8 mouse cellular contexts compared by ENCODE assay signal in the genomic region with DNA sequence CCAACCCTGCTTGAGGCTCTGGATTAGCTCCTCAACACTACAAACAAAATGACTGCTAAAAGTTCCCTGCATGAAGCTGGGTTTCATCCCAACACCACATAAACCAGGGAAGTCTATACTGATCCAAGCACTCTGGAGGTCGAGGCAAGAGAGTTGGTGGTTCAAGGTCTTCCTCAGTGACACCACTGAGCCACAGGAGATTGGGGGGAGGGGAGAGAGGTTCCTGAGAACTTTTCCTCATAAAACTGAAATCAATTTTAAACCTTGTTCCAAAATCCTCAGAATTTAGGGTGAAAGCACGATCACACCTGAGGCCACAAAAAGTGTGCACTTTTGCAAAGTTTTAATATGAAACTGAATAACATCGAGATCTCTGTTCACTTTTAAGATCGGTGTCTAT. TPM values are rescaled to one million over a fixed set of nuclear protein-coding genes. Genes with fewer than 3 reads are reported as not detected.
DNase-seq lines count a peak whose midpoint lies in the region; ATAC-seq and TF ChIP-seq lines count a peak whose summit lies in the region.

No protein-coding gene starts in this region.

- DNase-seq in heart, postnatal 10 days: no peak
- DNase-seq in midbrain, embryonic 10.5 days (ENCODE audit: low spot score): no peak
- no peak for DNase-seq in testis, postnatal 10 days (ENCODE audit: low spot score)
- DNase-seq in urinary bladder, adult 2 months (ENCODE audit: low spot score): no peak
- DNase-seq in MN1 (ENCODE audit: low spot score): no peak

- peaks cover 27% of the 10 kb centered on the region for H3K4me1 ChIP-seq in heart, embryonic 15.5 days (replicated peaks)
- H3K4me1 ChIP-seq in bone marrow macrophage, adult 2 months (ENCODE audit: control insufficient read depth, insufficient read depth, low read length): peaks cover 48% of the 10 kb centered on the region
- H3K4me1 ChIP-seq in hindbrain, embryonic 13.5 days (replicated peaks): peaks cover 32% of the 10 kb centered on the region
- peaks cover 38% of the 10 kb centered on the region for H3K4me1 ChIP-seq in midbrain, embryonic 10.5 days

- H3K9me3 ChIP-seq in heart, embryonic 15.5 days (replicated peaks): no peaks in the 10 kb centered on the region
- no peaks in the 10 kb centered on the region for H3K9me3 ChIP-seq in hindbrain, embryonic 13.5 days
- no peaks in the 10 kb centered on the region for H3K9me3 ChIP-seq in midbrain, embryonic 10.5 days (replicated peaks)

- no peak for ATAC-seq in heart, embryonic 15.5 days (replicated peaks; ENCODE audit: insufficient number of reproducible peaks, insufficient read depth, low FRiP score, low read depth)
- no peak for ATAC-seq in hindbrain, embryonic 13.5 days (ENCODE audit: low FRiP score)

- H3K27ac ChIP-seq in heart, embryonic 15.5 days: no peak overlapping the region
- H3K27ac ChIP-seq in bone marrow macrophage, adult 2 months (ENCODE audit: insufficient read depth, low read depth, low read length): no peak overlapping the region
- H3K27ac ChIP-seq in hindbrain, embryonic 13.5 days: no peak overlapping the region
- no peak overlapping the region for H3K27ac ChIP-seq in midbrain, embryonic 10.5 days (replicated peaks)

- peak overlapping the region; percentile 93; the same call in 1 of the 2 replicates for H3K4me3 ChIP-seq in heart, embryonic 15.5 days
- peak overlapping the region; percentile 40 for H3K4me3 ChIP-seq in bone marrow macrophage, adult 2 months (ENCODE audit: insufficient read depth, low read length)
- peak overlapping the region; percentile 85 for H3K4me3 ChIP-seq in hindbrain, embryonic 13.5 days
- peak overlapping the region; percentile 79 for H3K4me3 ChIP-seq in midbrain, embryonic 10.5 days

- no peaks in the 10 kb centered on the region for H3K36me3 ChIP-seq in heart, embryonic 15.5 days
- H3K36me3 ChIP-seq in hindbrain, embryonic 13.5 days: no peaks in the 10 kb centered on the region
- no peaks in the 10 kb centered on the region for H3K36me3 ChIP-seq in midbrain, embryonic 10.5 days

- intact Hi-C loops in heart, postnatal 10 days (cut with DNase I): no loop called here

- no peak for TF ChIP-seq CTCF in bone marrow macrophage, adult 2 months (IDR thresholded peaks at IDR 0.05; ENCODE audit: low read depth, low read length)

- peak overlapping the region; percentile 80 for H3K4me2 ChIP-seq in heart, embryonic 15.5 days
- peak overlapping the region; percentile 89 for H3K4me2 ChIP-seq in hindbrain, embryonic 13.5 days

- no peak for TF ChIP-seq POLR2A in bone marrow macrophage, adult 2 months (IDR thresholded peaks at IDR 0.05; ENCODE audit: borderline replicate concordance, low read depth, low read length)

- WGBS in heart, embryonic 15.5 days: 61% methylated on average over 4 of the region's 4 CpGs
- WGBS in hindbrain, embryonic 13.5 days: 76% methylated on average over 4 of the region's 4 CpGs
- 74% methylated on average over 4 of the region's 4 CpGs for WGBS in midbrain, embryonic 10.5 days

- no peaks in the 10 kb centered on the region for H3K27me3 ChIP-seq in heart, embryonic 15.5 days
- no peaks in the 10 kb centered on the region for H3K27me3 ChIP-seq in hindbrain, embryonic 13.5 days
- no peaks in the 10 kb centered on the region for H3K27me3 ChIP-seq in midbrain, embryonic 10.5 days (ENCODE audit: low read depth, poor library complexity, severe bottlenecking)

- no peak overlapping the region for H3K9ac ChIP-seq in heart, embryonic 15.5 days
- H3K9ac ChIP-seq in hindbrain, embryonic 13.5 days: no peak overlapping the region

RNA-seq across cellular contexts. Expression of a gene that starts 1.8 kb away (rescaled TPM):
- 79.7 and 92.9 TPM in 2 replicates for polyA plus RNA-seq in heart, embryonic 15.5 days (2015; fragmentation: Nextera tagmentation; extraction: Ambion mirVana)
- total RNA-seq in heart, postnatal 10 days (2021): 100 to 1,000 TPM; 127 to 130 TPM
- polyA plus RNA-seq in bone marrow macrophage, adult 2 months (2012; ENCODE audit: insufficient read depth, insufficient read length, missing spikeins): 257 and 269 TPM in 2 replicates
- 83.1 and 88.1 TPM in 2 replicates for polyA plus RNA-seq in hindbrain, embryonic 13.5 days (2015; fragmentation: Nextera tagmentation; extraction: Ambion mirVana)
- 72.5 and 79.7 TPM in 2 replicates for polyA plus RNA-seq in midbrain, embryonic 10.5 days (2016; fragmentation: Nextera tagmentation; extraction: Ambion mirVana)
- polyA plus RNA-seq in urinary bladder, adult 2 months (2012; rRNA removed): 91.4 and 106 TPM in 2 replicates

Comparison
In these comparisons a context has a peak if more than half of its experiments do, and no peak if none do; other contexts are left out.
1. H3K4me3 ChIP-seq: peak in every context shown above with its lines; median percentile 93 in heart, embryonic 15.5 days; 85 in hindbrain, embryonic 13.5 days; 79 in midbrain, embryonic 10.5 days; 40 in bone marrow macrophage, adult 2 months.